Mouse (Mus musculus): ENCODE results near the gene Mphosph6. TPM values are rescaled to one million over a fixed set of nuclear protein-coding genes. Genes with fewer than 3 reads are reported as not detected.

Gene Mphosph6
- polyA plus RNA-seq, 1 experiment from 2014 or later: 58.1 TPM

DNA sequence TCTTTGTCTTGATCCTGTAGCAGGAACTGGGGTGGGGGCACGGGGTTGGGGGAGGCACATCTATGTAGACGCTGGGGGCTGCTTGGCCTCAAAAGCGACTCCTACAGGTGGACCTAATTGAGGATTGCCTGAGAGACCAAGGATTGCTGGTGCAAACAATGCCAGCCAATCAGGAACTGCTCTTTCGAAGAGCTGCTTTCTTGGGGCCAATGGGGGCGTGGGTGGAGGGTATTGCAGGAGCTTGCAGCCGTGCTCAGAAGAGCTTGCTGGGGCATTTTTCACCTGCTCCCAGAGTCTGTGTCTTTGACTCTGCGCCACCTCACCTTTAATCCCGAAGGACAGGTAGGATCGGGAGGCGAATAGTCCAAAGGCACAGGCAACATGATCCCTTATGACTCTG is 26.1 kb downstream of the Mphosph6 start:
- H3K27me3 ChIP-seq (ENCODE audit: control insufficient read depth, insufficient read depth, low read depth, low read length): no peaks in the 10 kb centered on the region
- no peaks in the 10 kb centered on the region for H3K36me3 ChIP-seq (ENCODE audit: control insufficient read depth, insufficient read depth, low read length)
- WGBS: 37% methylated on average over 10 of the region's 10 CpGs
- no peaks in the 10 kb centered on the region for H3K9me3 ChIP-seq (ENCODE audit: control insufficient read depth, low read length)
- H3K4me2 ChIP-seq (ENCODE audit: low read depth, low read length): no peak overlapping the region
- ATAC-seq (ENCODE audit: low read depth): no peak
- H3K4me3 ChIP-seq (ENCODE audit: low read length): no peak overlapping the region
- no peak overlapping the region for H3K27ac ChIP-seq (ENCODE audit: low read length)
- H3K9ac ChIP-seq (ENCODE audit: low read length): no peak overlapping the region
- no peaks in the 10 kb centered on the region for H3K4me1 ChIP-seq (replicated peaks; ENCODE audit: control insufficient read depth, insufficient read depth, low read length)

DNA sequence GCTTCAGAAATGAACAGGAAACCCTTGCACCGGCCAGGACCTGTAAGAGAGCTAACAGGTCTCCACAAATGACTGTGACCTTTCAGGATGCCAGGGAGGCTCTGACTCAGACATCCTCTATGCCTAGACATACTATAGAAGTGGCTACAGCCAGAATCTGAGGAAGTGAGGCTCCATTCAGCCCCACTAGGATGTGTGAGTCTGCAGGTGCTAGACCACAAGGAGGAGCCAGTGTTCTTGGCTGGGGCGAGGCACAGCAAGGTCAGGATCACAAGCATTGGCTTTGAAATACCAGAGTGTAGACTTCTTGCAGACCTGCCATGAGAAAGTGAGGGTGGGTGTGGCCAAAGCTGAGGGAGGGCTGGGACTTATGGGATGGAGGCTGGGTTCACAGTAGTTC is 29.1 kb downstream of the Mphosph6 start:
- Histone ChIP-seq H3K4me3 (ENCODE audit: low read length) (no peak overlapping the region), H3K27me3 (ENCODE audit: control insufficient read depth, insufficient read depth, low read depth, low read length) (no peaks in the 10 kb centered on the region), H3K4me1 (replicated peaks; ENCODE audit: control insufficient read depth, insufficient read depth, low read length) (no peaks in the 10 kb centered on the region), H3K27ac (ENCODE audit: low read length) (no peak overlapping the region), H3K36me3 (ENCODE audit: control insufficient read depth, insufficient read depth, low read length) (no peaks in the 10 kb centered on the region), H3K9me3 (ENCODE audit: control insufficient read depth, low read length) (no peaks in the 10 kb centered on the region), H3K9ac (ENCODE audit: low read length) (no peak overlapping the region), H3K4me2 (ENCODE audit: low read depth, low read length) (no peak overlapping the region)
- 45% methylated on average over 2 of the region's 2 CpGs for WGBS
- no peak for ATAC-seq (ENCODE audit: low read depth)

DNA sequence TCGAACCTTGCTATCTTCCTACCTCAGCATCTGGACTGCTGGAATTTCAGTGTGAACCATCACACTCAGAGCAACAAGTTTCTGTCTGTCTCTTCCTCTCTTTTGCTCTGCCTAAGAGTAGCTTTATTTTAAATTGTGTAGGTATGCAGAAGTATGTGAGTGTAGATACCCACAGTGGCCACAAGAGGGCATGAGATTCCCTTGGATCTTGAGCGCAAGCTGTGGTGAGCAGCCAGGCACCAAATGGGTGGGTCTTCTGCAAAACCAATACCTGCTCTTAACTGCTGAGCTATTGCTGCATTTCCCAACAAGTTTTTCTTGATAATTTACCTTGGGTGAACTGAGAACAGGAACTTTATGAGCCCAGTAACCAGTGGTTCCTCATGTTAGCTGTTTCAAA is 29.6 kb downstream of the Mphosph6 start:
- no peak for ATAC-seq (ENCODE audit: low read depth)
- Histone ChIP-seq H3K4me3 (ENCODE audit: low read length) (no peak overlapping the region), H3K4me1 (replicated peaks; ENCODE audit: control insufficient read depth, insufficient read depth, low read length) (no peaks in the 10 kb centered on the region), H3K36me3 (ENCODE audit: control insufficient read depth, insufficient read depth, low read length) (no peaks in the 10 kb centered on the region), H3K9ac (ENCODE audit: low read length) (no peak overlapping the region), H3K27ac (ENCODE audit: low read length) (no peak overlapping the region), H3K9me3 (ENCODE audit: control insufficient read depth, low read length) (no peaks in the 10 kb centered on the region), H3K4me2 (ENCODE audit: low read depth, low read length) (no peak overlapping the region), H3K27me3 (ENCODE audit: control insufficient read depth, insufficient read depth, low read depth, low read length) (no peaks in the 10 kb centered on the region)
- WGBS: 53% methylated on average over 2 of the region's 2 CpGs

DNA sequence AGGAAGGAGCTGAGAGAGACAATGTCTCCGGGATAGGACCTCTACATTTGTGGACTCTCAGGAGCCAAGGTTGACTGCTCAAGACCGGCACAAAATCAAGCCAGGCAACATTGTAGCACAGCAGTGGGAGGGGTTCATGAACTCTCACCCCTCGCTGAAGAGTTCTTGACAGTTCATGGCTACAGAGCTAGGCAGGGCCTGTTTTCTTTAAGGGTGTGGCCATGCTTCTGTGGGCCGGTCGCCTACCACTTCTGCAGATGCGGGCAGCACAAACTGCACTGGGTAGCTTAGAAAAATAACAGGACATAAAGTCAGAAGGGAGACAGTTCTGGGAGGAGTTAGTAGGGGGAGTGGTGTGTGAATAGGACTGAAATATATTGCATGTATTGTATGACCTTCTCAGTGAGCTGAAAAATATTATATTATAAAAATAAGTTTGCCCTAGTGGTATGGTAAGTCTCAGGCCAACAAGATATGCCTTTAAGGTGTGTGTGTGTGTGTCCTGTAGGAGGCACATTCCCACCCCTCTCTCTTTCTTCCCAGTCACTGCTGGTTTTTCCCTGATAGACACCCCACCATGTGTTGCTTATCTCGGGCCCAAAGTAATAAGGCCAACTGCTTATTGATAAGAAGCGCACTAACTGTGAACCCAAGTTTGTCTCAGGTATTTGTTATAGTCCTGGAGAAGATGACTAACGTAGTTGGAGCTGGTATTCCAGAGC is 30.5 kb downstream of the Mphosph6 start:
- ATAC-seq (ENCODE audit: low read depth): no peak

DNA sequence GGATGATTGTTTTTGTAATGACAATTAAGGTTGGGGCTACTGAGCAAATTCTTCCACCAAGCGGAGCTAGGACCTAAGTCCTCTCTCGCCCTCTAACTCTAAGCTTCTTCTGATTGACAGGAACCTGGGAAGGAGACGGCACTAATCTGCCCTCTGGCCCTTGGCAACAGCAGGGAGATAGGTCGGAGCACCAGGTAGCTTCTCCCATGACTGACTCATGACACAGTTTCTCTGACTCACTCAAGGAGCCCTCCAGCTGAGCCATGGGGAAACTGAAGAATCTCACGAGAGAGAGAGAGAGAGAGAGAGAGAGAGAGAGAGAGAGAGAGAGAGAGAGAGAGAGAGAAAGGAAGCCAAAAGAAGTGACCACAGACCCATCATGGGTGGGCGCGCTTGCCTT is 32.8 kb downstream of the Mphosph6 start:
- Histone ChIP-seq H3K9ac (ENCODE audit: low read length) (no peak overlapping the region), H3K4me1 (replicated peaks; ENCODE audit: control insufficient read depth, insufficient read depth, low read length) (no peaks in the 10 kb centered on the region), H3K4me3 (ENCODE audit: low read length) (no peak overlapping the region), H3K9me3 (ENCODE audit: control insufficient read depth, low read length) (no peaks in the 10 kb centered on the region), H3K4me2 (ENCODE audit: low read depth, low read length) (no peak overlapping the region), H3K36me3 (ENCODE audit: control insufficient read depth, insufficient read depth, low read length) (no peaks in the 10 kb centered on the region), H3K27ac (ENCODE audit: low read length) (no peak overlapping the region), H3K27me3 (ENCODE audit: control insufficient read depth, insufficient read depth, low read depth, low read length) (no peaks in the 10 kb centered on the region)
- no peak for ATAC-seq (ENCODE audit: low read depth)
- WGBS: 70% methylated on average over 6 of the region's 7 CpGs

More for the DNA sequence above, 30.5 kb downstream of the Mphosph6 start:
- H3K4me1 ChIP-seq (replicated peaks; ENCODE audit: control insufficient read depth, insufficient read depth, low read length): no peaks in the 10 kb centered on the region
- no peaks in the 10 kb centered on the region for H3K9me3 ChIP-seq (ENCODE audit: control insufficient read depth, low read length)
- no peak overlapping the region for H3K9ac ChIP-seq (ENCODE audit: low read length)
- no peak overlapping the region for H3K4me2 ChIP-seq (ENCODE audit: low read depth, low read length)
- no peak overlapping the region for H3K4me3 ChIP-seq (ENCODE audit: low read length)
- no peaks in the 10 kb centered on the region for H3K36me3 ChIP-seq (ENCODE audit: control insufficient read depth, insufficient read depth, low read length)
- no peaks in the 10 kb centered on the region for H3K27me3 ChIP-seq (ENCODE audit: control insufficient read depth, insufficient read depth, low read depth, low read length)
- no peak overlapping the region for H3K27ac ChIP-seq (ENCODE audit: low read length)
- WGBS: 66% methylated on average over 9 of the region's 9 CpGs

DNA sequence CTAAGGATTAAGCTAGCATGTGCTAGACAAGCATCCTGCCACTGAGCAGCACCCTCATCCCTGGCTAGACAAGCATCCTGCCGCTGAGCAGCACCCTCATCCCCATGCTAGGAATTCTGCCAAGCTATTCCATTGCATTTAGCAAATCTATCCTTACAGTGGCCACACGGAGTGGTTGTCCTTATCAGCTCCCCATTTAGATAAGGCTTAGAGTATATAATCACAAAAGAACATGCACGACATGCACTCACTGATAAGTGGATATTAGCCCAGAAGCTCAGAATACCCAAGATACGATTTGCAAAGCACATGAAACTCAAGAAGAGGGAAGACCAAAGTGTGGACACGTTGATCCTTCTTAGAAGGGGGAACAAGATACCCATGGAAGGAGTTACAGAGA is 35.8 kb downstream of the Mphosph6 start:
- Histone ChIP-seq H3K4me3 (ENCODE audit: low read length) (no peak overlapping the region), H3K4me2 (ENCODE audit: low read depth, low read length) (no peak overlapping the region), H3K27ac (ENCODE audit: low read length) (no peak overlapping the region), H3K9me3 (ENCODE audit: control insufficient read depth, low read length) (no peaks in the 10 kb centered on the region), H3K4me1 (replicated peaks; ENCODE audit: control insufficient read depth, insufficient read depth, low read length) (no peaks in the 10 kb centered on the region), H3K27me3 (ENCODE audit: control insufficient read depth, insufficient read depth, low read depth, low read length) (no peaks in the 10 kb centered on the region), H3K9ac (ENCODE audit: low read length) (no peak overlapping the region), H3K36me3 (ENCODE audit: control insufficient read depth, insufficient read depth, low read length) (no peaks in the 10 kb centered on the region)
- ATAC-seq (ENCODE audit: low read depth): no peak
- 25% methylated on average over 5 of the region's 5 CpGs for WGBS

DNA sequence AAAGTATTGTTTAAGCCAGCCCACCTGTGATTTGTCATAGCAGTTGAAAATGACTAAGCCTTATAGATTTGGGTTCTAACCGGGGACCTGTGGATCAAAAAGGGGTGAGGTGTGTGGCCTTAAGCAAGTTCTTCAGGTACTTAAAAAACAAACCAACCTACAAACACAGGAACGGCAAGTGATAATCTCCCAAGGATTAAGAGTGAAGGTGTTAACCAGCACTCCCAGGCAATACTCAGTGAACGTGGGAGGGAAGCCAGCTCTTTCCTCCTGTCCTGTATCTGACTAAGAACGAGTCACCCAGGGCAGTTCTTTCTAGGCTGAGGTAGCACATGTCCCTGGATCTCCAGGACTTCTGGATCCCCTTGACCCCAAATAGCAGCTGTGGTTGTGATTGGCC is 37.1 kb downstream of the Mphosph6 start:
- ATAC-seq (ENCODE audit: low read depth): no peak
- Histone ChIP-seq H3K4me2 (ENCODE audit: low read depth, low read length) (no peak overlapping the region), H3K4me3 (ENCODE audit: low read length) (no peak overlapping the region), H3K9me3 (ENCODE audit: control insufficient read depth, low read length) (no peaks in the 10 kb centered on the region), H3K4me1 (replicated peaks; ENCODE audit: control insufficient read depth, insufficient read depth, low read length) (no peaks in the 10 kb centered on the region), H3K27me3 (ENCODE audit: control insufficient read depth, insufficient read depth, low read depth, low read length) (no peaks in the 10 kb centered on the region), H3K36me3 (ENCODE audit: control insufficient read depth, insufficient read depth, low read length) (no peaks in the 10 kb centered on the region), H3K9ac (ENCODE audit: low read length) (no peak overlapping the region), H3K27ac (ENCODE audit: low read length) (no peak overlapping the region)
- WGBS: 59% methylated on average over 4 of the region's 4 CpGs

DNA sequence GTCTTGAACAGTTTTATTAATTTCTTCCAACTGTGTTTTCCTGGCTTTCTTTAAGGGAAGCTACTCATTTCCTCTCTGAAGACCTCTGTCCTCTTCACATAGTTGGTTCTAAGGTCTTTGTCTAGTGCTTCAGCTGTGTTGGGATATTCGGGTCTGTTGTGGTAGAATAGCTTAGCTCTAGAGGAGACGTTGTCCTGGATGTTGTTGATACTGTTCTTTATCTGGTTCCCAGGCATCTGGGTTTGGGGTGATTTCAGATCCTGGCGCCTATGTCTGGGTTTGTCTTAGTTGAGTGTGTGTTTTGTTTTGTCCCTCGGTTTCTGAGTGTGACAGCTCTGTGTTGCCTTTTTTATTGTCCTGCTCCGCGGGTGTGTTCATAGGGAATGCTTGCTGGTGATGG is 39.0 kb downstream of the Mphosph6 start:
- Histone ChIP-seq H3K4me3 (ENCODE audit: low read length) (no peak overlapping the region), H3K4me2 (ENCODE audit: low read depth, low read length) (no peak overlapping the region), H3K36me3 (ENCODE audit: control insufficient read depth, insufficient read depth, low read length) (no peaks in the 10 kb centered on the region), H3K4me1 (replicated peaks; ENCODE audit: control insufficient read depth, insufficient read depth, low read length) (no peaks in the 10 kb centered on the region), H3K27me3 (ENCODE audit: control insufficient read depth, insufficient read depth, low read depth, low read length) (no peaks in the 10 kb centered on the region), H3K27ac (ENCODE audit: low read length) (no peak overlapping the region), H3K9ac (ENCODE audit: low read length) (no peak overlapping the region), H3K9me3 (ENCODE audit: control insufficient read depth, low read length) (no peaks in the 10 kb centered on the region)
- 86% methylated on average over 6 of the region's 6 CpGs for WGBS
- ATAC-seq (ENCODE audit: low read depth): no peak

DNA sequence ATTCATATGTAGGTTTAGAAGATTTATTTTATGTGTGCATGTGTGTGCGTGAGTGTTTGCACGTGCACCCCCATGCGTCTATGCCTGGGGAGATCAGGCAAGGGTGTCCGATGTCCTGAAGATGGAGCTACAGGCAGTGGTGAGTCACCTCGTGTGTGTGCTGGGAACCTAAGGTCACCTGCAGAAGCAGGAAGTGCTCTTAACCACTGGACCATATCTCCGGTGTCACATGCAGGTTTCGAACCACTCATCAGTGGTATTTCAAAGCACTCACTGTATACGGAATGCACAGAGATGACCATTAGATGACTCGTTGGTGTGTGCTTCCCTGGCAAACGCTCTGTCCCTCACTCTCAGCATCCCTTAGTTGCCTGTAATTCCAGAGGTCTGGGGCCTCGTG is 43.8 kb downstream of the Mphosph6 start:
- H3K27ac ChIP-seq (ENCODE audit: low read length): no peak overlapping the region
- no peak overlapping the region for H3K9ac ChIP-seq (ENCODE audit: low read length)
- H3K36me3 ChIP-seq (ENCODE audit: control insufficient read depth, insufficient read depth, low read length): no peaks in the 10 kb centered on the region
- no peaks in the 10 kb centered on the region for H3K27me3 ChIP-seq (ENCODE audit: control insufficient read depth, insufficient read depth, low read depth, low read length)
- no peak overlapping the region for H3K4me2 ChIP-seq (ENCODE audit: low read depth, low read length)
- ATAC-seq (ENCODE audit: low read depth): no peak
- no peaks in the 10 kb centered on the region for H3K9me3 ChIP-seq (ENCODE audit: control insufficient read depth, low read length)
- WGBS: 72% methylated on average over 11 of the region's 11 CpGs
- no peak overlapping the region for H3K4me3 ChIP-seq (ENCODE audit: low read length)
- no peaks in the 10 kb centered on the region for H3K4me1 ChIP-seq (replicated peaks; ENCODE audit: control insufficient read depth, insufficient read depth, low read length)

DNA sequence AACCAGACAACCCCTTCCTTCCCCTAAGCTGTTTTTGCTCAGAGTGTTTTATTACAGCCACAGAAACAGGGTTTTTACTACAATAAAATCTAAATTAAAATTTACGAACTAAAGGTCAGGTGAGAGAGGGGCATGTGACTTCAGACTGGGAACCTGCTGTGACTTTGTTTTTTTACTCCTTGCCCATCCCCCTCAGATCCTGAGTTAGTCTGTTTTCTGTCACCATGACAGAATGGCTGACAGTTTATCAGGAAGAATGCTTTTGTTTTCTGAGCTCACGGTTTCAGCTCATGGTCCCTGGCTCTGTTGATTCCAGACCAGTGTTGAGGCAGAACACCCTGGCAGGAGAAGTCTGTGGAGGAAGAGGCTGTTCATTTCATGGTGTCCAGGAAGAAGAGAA is 52.3 kb downstream of the Mphosph6 start:
- H3K9me3 ChIP-seq (ENCODE audit: control insufficient read depth, low read length): no peaks in the 10 kb centered on the region
- WGBS: 59% methylated on average over 2 of the region's 2 CpGs
- H3K4me3 ChIP-seq (ENCODE audit: low read length): no peak overlapping the region
- no peak overlapping the region for H3K9ac ChIP-seq (ENCODE audit: low read length)
- H3K36me3 ChIP-seq (ENCODE audit: control insufficient read depth, insufficient read depth, low read length): no peaks in the 10 kb centered on the region
- H3K27me3 ChIP-seq (ENCODE audit: control insufficient read depth, insufficient read depth, low read depth, low read length): no peaks in the 10 kb centered on the region; the same call in 1 of the 2 replicates
- no peak overlapping the region for H3K27ac ChIP-seq (ENCODE audit: low read length)
- H3K4me1 ChIP-seq (replicated peaks; ENCODE audit: control insufficient read depth, insufficient read depth, low read length): no peaks in the 10 kb centered on the region
- no peak for ATAC-seq (ENCODE audit: low read depth)
- no peak overlapping the region for H3K4me2 ChIP-seq (ENCODE audit: low read depth, low read length)

Measured in lung, embryonic 16.5 days (tissue).